Mouse (Mus musculus): ENCODE results near the gene Dnajc17.

- TF ChIP-seq CTCF (IDR thresholded peaks at IDR 0.05) (no peak), EP300 (IDR thresholded peaks at IDR 0.05) (no peak)
These were observed 9.7 kb downstream of the Dnajc17 start for GRCm38 (mm10) chr2:119198934-119199333.

Measured in lung, postnatal 0 days (tissue).